Mouse (Mus musculus) small intestine, adult 2 months (tissue): Measurements from ENCODE around the gene Tmem128. TPM values are rescaled to one million over a fixed set of nuclear protein-coding genes. Genes with fewer than 3 reads are reported as not detected.

Source experiments
- H3K27ac ChIP-seq: fragments of 200-500 bp; 2 replicates; pipeline ENCODE4 v1.5.1; 2012; ENCODE audit warnings: low read depth, low read length, control low read depth, inconsistent platforms; ENCODE audit not compliant: insufficient read depth
- H3K27me3 ChIP-seq: fragments of 200-500 bp; 2 replicates; pipeline ENCODE4 v1.6.1; 2012; ENCODE audit warnings: mild to moderate bottlenecking, moderate library complexity, low read length, inconsistent platforms; ENCODE audit not compliant: control insufficient read depth, insufficient read depth
- H3K36me3 ChIP-seq: fragments of 200-500 bp; 2 replicates; pipeline ENCODE4 v1.6.1; 2012; ENCODE audit warnings: mild to moderate bottlenecking, low read length, control low read depth, inconsistent platforms; ENCODE audit not compliant: control insufficient read depth, insufficient read depth
- H3K4me1 ChIP-seq: fragments of 200-500 bp; 2 replicates; pipeline ENCODE4 v1.6.1; 2012; ENCODE audit warnings: low read length, inconsistent platforms, mixed read lengths; ENCODE audit not compliant: control insufficient read depth, insufficient read depth, insufficient read length
- H3K4me3 ChIP-seq: fragments of 200-500 bp; 2 replicates; pipeline ENCODE4 v1.5.1; 2012; ENCODE audit warnings: low read depth, mild to moderate bottlenecking, control low read depth, inconsistent platforms, low read length, moderate library complexity
- CTCF ChIP-seq: fragments of 200-500 bp; IDR thresholded peaks from 2 replicates; pipeline ENCODE4 v1.5.1; 2012; ENCODE audit warnings: low read depth, mild to moderate bottlenecking, control low read depth, inconsistent platforms, low read length, moderate library complexity, mixed read lengths; ENCODE audit not compliant: insufficient replicate concordance, insufficient read length; ENCODE audit errors: extremely low read depth
- POLR2A ChIP-seq: fragments of 200-500 bp; IDR thresholded peaks from 2 replicates; pipeline ENCODE4 v1.6.1; 2012; ENCODE audit warnings: low read depth, mild to moderate bottlenecking, control low read depth, inconsistent platforms, low read length, moderate library complexity
- WGBS: fragments of 180-500 bp; shearing (Covaris S2); methylation state at CpG from one replicate; pipeline ENCODE4 v1.1.7; 2018; 5-methylcytosine and 5-hydroxymethylcytosine counted together
- polyA plus RNA-seq: library from polyadenylated mRNA; depleted of rRNA; stranded (reverse); fragments of >200 nt; gene quantifications from 2 replicates; pipeline ENCODE4 v1.2.3, GENCODE M21; 2012; rRNA removed

The Tmem128 gene
- polyA plus RNA-seq, 1 experiment = 19.7 TPM

- H3K4me3 ChIP-seq = peak overlapping the region; percentile 44
- TF ChIP-seq CTCF (peak; percentile 100), POLR2A (no peak)
- H3K4me1 ChIP-seq = no peaks in the 10 kb centered on the region
- WGBS = 8% methylated on average over 26 of the region's 26 CpGs
- H3K27ac ChIP-seq = no peak overlapping the region
- H3K36me3 ChIP-seq = no peaks in the 10 kb centered on the region
- H3K27me3 ChIP-seq = peaks cover 2% of the 10 kb centered on the region; the same call in 1 of the 2 replicates
Observed at GRCm38 (mm10) chr5:38307255-38308101, 47.5 kb downstream of the Tmem128 start.

DNA sequence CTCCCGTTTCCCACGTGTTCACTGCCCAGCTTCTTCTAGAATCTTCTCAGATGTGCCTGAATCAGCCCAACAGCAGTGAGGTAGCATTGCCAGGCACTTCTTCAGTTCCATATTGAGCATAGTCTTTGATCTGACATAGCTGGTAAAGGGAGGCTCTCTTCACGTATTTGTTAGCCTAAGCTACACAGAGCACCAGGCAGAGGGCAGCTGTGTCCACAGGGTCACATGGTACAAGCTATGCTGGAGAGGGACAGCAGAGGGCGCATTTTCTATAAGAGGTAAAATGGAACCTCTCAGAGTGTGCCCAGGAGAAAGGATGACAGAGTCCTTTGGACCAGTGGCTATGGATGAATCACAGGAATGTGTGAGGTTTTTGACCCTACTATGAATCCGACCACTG is 48.9 kb downstream of the Tmem128 start:
- no peaks in the 10 kb centered on the region for H3K36me3 ChIP-seq
- H3K4me1 ChIP-seq = no peaks in the 10 kb centered on the region
- TF ChIP-seq CTCF (peak; percentile 59; the same call in 1 of the 2 replicates), POLR2A (no peak)
- H3K27me3 ChIP-seq = peaks cover 2% of the 10 kb centered on the region; the same call in 1 of the 2 replicates
- H3K4me3 ChIP-seq = no peak overlapping the region
- no peak overlapping the region for H3K27ac ChIP-seq
- WGBS = 38% methylated on average over 5 of the region's 5 CpGs

- Histone ChIP-seq H3K27ac (no peak overlapping the region), H3K36me3 (no peaks in the 10 kb centered on the region), H3K4me3 (no peak overlapping the region), H3K27me3 (peaks cover 2% of the 10 kb centered on the region; the same call in 1 of the 2 replicates), H3K4me1 (no peaks in the 10 kb centered on the region)
- no peak for TF ChIP-seq POLR2A
- no peak for TF ChIP-seq CTCF
- WGBS = 48% methylated on average over 3 of the region's 3 CpGs
Observed at GRCm38 (mm10) chr5:38309795-38310194, 49.8 kb downstream of the Tmem128 start.

Other genes with a start within 250 kb of the Tmem128 start
- gene Stx18, start 221.4 kb upstream of the Tmem128 start, polyA plus RNA-seq = 6.1 and 9.7 TPM in 2 replicates
- gene Nsg1, start 100.3 kb upstream of the Tmem128 start, polyA plus RNA-seq = 1.9 and 3.4 TPM in 2 replicates
- gene Zbtb49, start 39.7 kb upstream of the Tmem128 start, polyA plus RNA-seq = 5.4 and 8.1 TPM in 2 replicates
- 0.23 and 1.4 TPM in 2 replicates for gene Lyar, start 39.7 kb upstream of the Tmem128 start, polyA plus RNA-seq
- gene Otop1, start 15.8 kb downstream of the Tmem128 start, polyA plus RNA-seq = not detected in 2 replicates
- gene Drd5, start 59.2 kb downstream of the Tmem128 start, polyA plus RNA-seq = not detected in 2 replicates
- 5.4 and 17.3 TPM in 2 replicates for gene Slc2a9, start 243.0 kb downstream of the Tmem128 start, polyA plus RNA-seq